7 mouse cellular contexts compared by ENCODE assay signal in the genomic region with DNA sequence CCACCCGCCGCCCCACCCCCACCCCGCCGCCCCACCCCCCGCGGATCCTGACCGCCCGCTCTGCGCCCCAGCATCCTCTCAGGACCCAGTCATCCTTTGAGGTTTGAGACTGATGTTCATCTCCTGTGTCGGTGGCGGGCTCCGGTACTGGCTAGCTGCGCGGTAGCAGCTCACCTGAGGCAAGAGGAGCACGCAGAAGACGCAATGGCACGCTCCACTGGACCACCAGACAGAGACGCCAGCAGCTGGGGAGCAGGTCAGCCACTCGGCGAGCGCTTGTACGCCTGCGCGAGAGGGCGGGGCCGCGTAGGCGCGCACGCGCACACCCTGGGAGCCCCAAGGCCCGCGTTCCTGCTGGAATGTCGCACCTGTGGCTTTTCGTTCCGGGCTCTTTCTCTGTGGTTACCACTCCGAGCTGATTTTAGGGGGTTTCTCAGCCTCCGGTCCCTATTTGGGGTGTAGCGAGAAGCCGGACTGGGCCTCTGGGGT. TPM values are rescaled to one million over a fixed set of nuclear protein-coding genes. Genes with fewer than 3 reads are reported as not detected.
DNase-seq lines count a peak whose midpoint lies in the region; ATAC-seq lines count a peak whose summit lies in the region.

Gene Jmjd4, plus strand, starts transcription at position 305 of the 489 bp plus-strand sequence.

- peaks cover 34% of the 10 kb centered on the region for H3K4me1 ChIP-seq in embryonic facial prominence, embryonic 10.5 days
- H3K4me1 ChIP-seq in limb, embryonic 11.5 days (ENCODE audit: control insufficient read depth, insufficient read depth, low read length) = peaks cover 8% of the 10 kb centered on the region
- peaks cover 20% of the 10 kb centered on the region for H3K4me1 ChIP-seq in midbrain, embryonic 14.5 days (ENCODE audit: control insufficient read depth, insufficient read depth, low read length)

- peak within 1 kb of the TSS; percentile 93 for H3K4me3 ChIP-seq in embryonic facial prominence, embryonic 10.5 days
- H3K4me3 ChIP-seq in limb, embryonic 11.5 days (ENCODE audit: low read depth, low read length) = peak within 1 kb of the TSS; percentile 84
- peak within 1 kb of the TSS; percentile 75 for H3K4me3 ChIP-seq in midbrain, embryonic 14.5 days (replicated peaks; ENCODE audit: low read depth, low read length)

- H3K36me3 ChIP-seq in embryonic facial prominence, embryonic 10.5 days (replicated peaks) = peaks cover 53% of the 10 kb centered on the region
- H3K36me3 ChIP-seq in limb, embryonic 11.5 days (ENCODE audit: control insufficient read depth, insufficient read depth, low read length) = peaks cover 5% of the 10 kb centered on the region; the same call in 1 of the 2 replicates
- H3K36me3 ChIP-seq in midbrain, embryonic 14.5 days (ENCODE audit: control insufficient read depth, insufficient read depth, low read length) = peaks cover 35% of the 10 kb centered on the region

- peak; percentile 96 for DNase-seq in adrenal gland, postnatal 10 days
- DNase-seq in embryonic facial prominence, embryonic 10.5 days (ENCODE audit: low spot score) = peak; percentile 95
- peak; percentile 99 for DNase-seq in heart, adult 11 months
- peak; percentile 92 for DNase-seq in kidney, adult 18-20 months
- peak; percentile 93 for DNase-seq in limb, embryonic 11.5 days (ENCODE audit: low spot score)
- DNase-seq in midbrain, embryonic 14.5 days = peak; percentile 96
- DNase-seq in spleen, adult 18-20 months = peak; percentile 85 to 91

- WGBS in embryonic facial prominence, embryonic 10.5 days = 0% methylated on average over 40 of the region's 40 CpGs
- under 1% methylated on average over 35 of the region's 40 CpGs for WGBS in limb, embryonic 11.5 days
- WGBS in midbrain, embryonic 14.5 days = under 1% methylated on average over 35 of the region's 40 CpGs

- H3K9ac ChIP-seq in limb, embryonic 11.5 days (ENCODE audit: low read length) = peak within 1 kb of the TSS; percentile 78
- peak within 1 kb of the TSS; percentile 70 for H3K9ac ChIP-seq in midbrain, embryonic 14.5 days (replicated peaks; ENCODE audit: low read length)

- H3K27me3 ChIP-seq in embryonic facial prominence, embryonic 10.5 days (replicated peaks; ENCODE audit: low read depth, poor library complexity, severe bottlenecking) = no peaks in the 10 kb centered on the region
- H3K27me3 ChIP-seq in limb, embryonic 11.5 days (ENCODE audit: control insufficient read depth, insufficient read depth, low read length) = no peaks in the 10 kb centered on the region
- H3K27me3 ChIP-seq in midbrain, embryonic 14.5 days (ENCODE audit: control insufficient read depth, insufficient read depth, low read length) = no peaks in the 10 kb centered on the region

- H3K4me2 ChIP-seq in limb, embryonic 11.5 days (ENCODE audit: low read depth, severe bottlenecking) = peak within 1 kb of the TSS; percentile 88
- peak within 1 kb of the TSS; percentile 91 for H3K4me2 ChIP-seq in midbrain, embryonic 14.5 days (ENCODE audit: low read length)

- H3K27ac ChIP-seq in embryonic facial prominence, embryonic 10.5 days (replicated peaks) = peak within 1 kb of the TSS; percentile 91
- peak within 1 kb of the TSS; percentile 56 for H3K27ac ChIP-seq in limb, embryonic 11.5 days (replicated peaks; ENCODE audit: low read depth, low read length)
- H3K27ac ChIP-seq in midbrain, embryonic 14.5 days (replicated peaks; ENCODE audit: low read depth, low read length) = peak within 1 kb of the TSS; percentile 79

- ATAC-seq in limb, embryonic 11.5 days (ENCODE audit: insufficient number of reproducible peaks, low FRiP score, low TSS enrichment, low read depth) = peak; percentile 95
- peak; percentile 96 for ATAC-seq in midbrain, embryonic 14.5 days (ENCODE audit: low FRiP score, low TSS enrichment)

- no peaks in the 10 kb centered on the region for H3K9me3 ChIP-seq in embryonic facial prominence, embryonic 10.5 days
- no peaks in the 10 kb centered on the region for H3K9me3 ChIP-seq in limb, embryonic 11.5 days (ENCODE audit: control insufficient read depth, low read length)
- H3K9me3 ChIP-seq in midbrain, embryonic 14.5 days (ENCODE audit: control insufficient read depth, low read length) = no peaks in the 10 kb centered on the region

RNA-seq across cellular contexts. Expression of gene Jmjd4, which starts in this region (rescaled TPM):
- total RNA-seq in adrenal gland, postnatal 10 days (2021) = 1 to 10 TPM; 7.5 to 9.8 TPM
- polyA plus RNA-seq in embryonic facial prominence, embryonic 10.5 days (2016; fragmentation: Nextera tagmentation; extraction: Ambion mirVana) = 19.1 and 19.6 TPM in 2 replicates
- polyA plus RNA-seq in limb, embryonic 11.5 days (2014; fragmentation: Nextera tagmentation; extraction: Ambion mirVana) = 19.1 and 20.1 TPM in 2 replicates
- 15.4 and 16.6 TPM in 2 replicates for polyA plus RNA-seq in midbrain, embryonic 14.5 days (2014; fragmentation: Nextera tagmentation; extraction: Ambion mirVana)

Comparison
In these comparisons a context has a peak if more than half of its experiments do, and no peak if none do; other contexts are left out.
1. Peak in every context shown above with its lines: DNase-seq, ATAC-seq, H3K4me3 ChIP-seq and H3K27ac ChIP-seq.